Mouse (Mus musculus) heart, embryonic 14.5 days (tissue): ENCODE data around the gene Tex44. TPM values are rescaled to one million over a fixed set of nuclear protein-coding genes. Genes with fewer than 3 reads are reported as not detected.
A peak's percentile ranks its signal among the peaks of the same experiment; 100 is the strongest.

Experiments
- ATAC-seq: fragments of 200-750 bp; cut with Nextera tagmentation; 2 replicates; pipeline ENCODE4 v1.8.0; 2017; ENCODE audit warnings: low read depth, moderate TSS enrichment; ENCODE audit not compliant: insufficient number of reproducible peaks, insufficient read depth, low FRiP score
- H3K27ac ChIP-seq, 2 experiments: fragments of 200-500 bp in 1 of 2; fragments of 300-500 bp in 1 of 2; sonication (generic) in 1 of 2; replicated peaks in 1 of 2; 2 replicates each; pipeline ENCODE4 v1.5.1; 2012 to 2014; ENCODE audit warnings: low read depth in 2 of 2, low read length in 2 of 2, control low read depth in 1 of 2, mild to moderate bottlenecking in 1 of 2, mixed read lengths in 1 of 2; ENCODE audit not compliant: control insufficient read depth in 1 of 2, insufficient read depth in 1 of 2
- H3K27me3 ChIP-seq: fragments of 300-500 bp; sonication (generic); 2 replicates; pipeline ENCODE4 v1.6.1; 2014; ENCODE audit warnings: mild to moderate bottlenecking, low read length, control low read depth; ENCODE audit not compliant: control insufficient read depth, insufficient read depth
- H3K36me3 ChIP-seq: fragments of 300-500 bp; sonication (generic); 2 replicates; pipeline ENCODE4 v1.6.1; 2014; ENCODE audit warnings: mild to moderate bottlenecking, control low read depth, low read length, mixed read lengths; ENCODE audit not compliant: control insufficient read depth, insufficient read depth
- H3K4me1 ChIP-seq, 2 experiments: fragments of 200-500 bp in 1 of 2; fragments of 300-500 bp in 1 of 2; sonication (generic) in 1 of 2; 2 replicates each; pipeline ENCODE4 v1.6.1; 2012 to 2014; ENCODE audit warnings: low read length in 2 of 2, control low read depth in 1 of 2, mixed read lengths in 1 of 2; ENCODE audit not compliant: control insufficient read depth in 2 of 2, insufficient read depth in 2 of 2
- H3K4me2 ChIP-seq: fragments of 300-500 bp; sonication (generic); 2 replicates; pipeline ENCODE4 v1.6.1; 2014; ENCODE audit warnings: mild to moderate bottlenecking, low read length
- H3K4me3 ChIP-seq, 2 experiments: fragments of 200-500 bp in 1 of 2; fragments of 300-500 bp in 1 of 2; sonication (generic) in 1 of 2; 2 replicates each; pipeline ENCODE4 v1.5.1; 2012 to 2014; ENCODE audit warnings: low read length in 2 of 2, mild to moderate bottlenecking in 2 of 2, control low read depth in 1 of 2, low read depth in 1 of 2, moderate library complexity in 1 of 2; ENCODE audit not compliant: control insufficient read depth in 1 of 2, insufficient read depth in 1 of 2
- H3K9ac ChIP-seq: fragments of 300-500 bp; sonication (generic); 2 replicates; pipeline ENCODE4 v1.6.1; 2014; ENCODE audit warnings: mild to moderate bottlenecking, low read length
- H3K9me3 ChIP-seq: fragments of 300-500 bp; sonication (generic); 2 replicates; pipeline ENCODE4 v1.6.1; 2016; ENCODE audit warnings: low read length, control low read depth; ENCODE audit not compliant: control insufficient read depth
- whole genome bisulfite sequencing: fragments of 180-500 bp; shearing (Covaris S2); extraction: QIAGEN DNeasy Blood & Tissue Kit; methylation state at CpG from one replicate; pipeline ENCODE4 v1.1.7; 2014; 5-methylcytosine and 5-hydroxymethylcytosine counted together
- polyA plus RNA-seq: library from polyadenylated mRNA; unstranded; fragments of >200 nt; fragmentation: Nextera tagmentation; extraction: Ambion mirVana; gene quantifications from 2 replicates; pipeline ENCODE4 v1.2.1, GENCODE M21; 2014

Tex44 gene
- polyA plus RNA-seq, 1 experiment from 2014 or later = not detected

DNA sequence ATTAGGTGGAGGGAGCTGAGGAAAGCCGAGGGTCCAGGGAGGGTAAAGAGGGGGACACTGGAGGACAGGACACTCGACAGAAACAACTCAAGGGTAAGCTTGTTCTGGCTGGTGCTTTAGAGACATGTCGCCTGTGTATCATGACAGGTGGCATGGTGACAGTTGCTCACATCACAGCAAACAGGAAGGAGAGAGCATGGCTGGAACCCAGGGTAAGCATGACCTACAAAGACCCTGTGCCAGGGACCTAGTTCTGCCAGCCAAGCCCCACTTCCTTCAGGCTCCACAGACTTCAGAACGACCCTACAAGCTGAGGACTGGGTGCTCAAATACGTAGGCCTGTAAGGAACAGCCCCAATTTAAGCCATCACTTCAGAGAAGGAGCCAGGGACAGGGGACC lies 2.2 kb upstream of the Tex44 start:
- Histone ChIP-seq H3K36me3 (no peaks in the 10 kb centered on the region), H3K9me3 (no peaks in the 10 kb centered on the region), H3K27me3 (no peaks in the 10 kb centered on the region), H3K9ac (no peak overlapping the region), H3K4me1 (peaks cover 4 to 13% of the 10 kb centered on the region in 2 experiments; a peak in 3 of 4 replicates), H3K4me2 (no peak overlapping the region), H3K27ac (no peak overlapping the region), H3K4me3 (no peak overlapping the region)
- WGBS = 61% methylated on average over 5 of the region's 5 CpGs
- ATAC-seq = no peak

DNA sequence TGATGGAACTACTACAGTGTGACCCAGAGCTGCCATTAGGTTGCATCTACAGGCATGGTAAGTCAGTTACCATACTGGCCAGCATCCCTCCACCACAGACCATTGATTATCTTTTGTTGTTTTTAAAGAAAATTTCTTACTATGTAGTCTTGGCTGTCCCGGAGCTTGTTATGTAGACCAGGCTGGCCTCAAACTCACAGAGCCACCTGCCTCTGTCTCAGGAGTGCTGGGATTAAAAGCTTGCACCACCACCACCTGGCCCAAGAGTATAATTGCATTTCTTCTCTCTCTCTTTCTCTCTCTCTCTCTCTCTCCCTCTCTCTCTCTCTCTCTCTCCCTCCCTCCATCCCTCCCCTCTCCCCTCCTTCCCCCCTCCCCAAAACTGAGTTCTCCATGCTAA lies 1.8 kb upstream of the Tex44 start:
- Histone ChIP-seq H3K9me3 (no peaks in the 10 kb centered on the region), H3K4me3 (no peak overlapping the region), H3K27me3 (no peaks in the 10 kb centered on the region), H3K27ac (no peak overlapping the region), H3K4me2 (no peak overlapping the region), H3K9ac (no peak overlapping the region), H3K4me1 (peaks cover 3 to 11% of the 10 kb centered on the region in 2 experiments; a peak in 3 of 4 replicates), H3K36me3 (no peaks in the 10 kb centered on the region)
- ATAC-seq = no peak
- WGBS = 88% methylated on average over 1 of the region's 1 CpGs

DNA sequence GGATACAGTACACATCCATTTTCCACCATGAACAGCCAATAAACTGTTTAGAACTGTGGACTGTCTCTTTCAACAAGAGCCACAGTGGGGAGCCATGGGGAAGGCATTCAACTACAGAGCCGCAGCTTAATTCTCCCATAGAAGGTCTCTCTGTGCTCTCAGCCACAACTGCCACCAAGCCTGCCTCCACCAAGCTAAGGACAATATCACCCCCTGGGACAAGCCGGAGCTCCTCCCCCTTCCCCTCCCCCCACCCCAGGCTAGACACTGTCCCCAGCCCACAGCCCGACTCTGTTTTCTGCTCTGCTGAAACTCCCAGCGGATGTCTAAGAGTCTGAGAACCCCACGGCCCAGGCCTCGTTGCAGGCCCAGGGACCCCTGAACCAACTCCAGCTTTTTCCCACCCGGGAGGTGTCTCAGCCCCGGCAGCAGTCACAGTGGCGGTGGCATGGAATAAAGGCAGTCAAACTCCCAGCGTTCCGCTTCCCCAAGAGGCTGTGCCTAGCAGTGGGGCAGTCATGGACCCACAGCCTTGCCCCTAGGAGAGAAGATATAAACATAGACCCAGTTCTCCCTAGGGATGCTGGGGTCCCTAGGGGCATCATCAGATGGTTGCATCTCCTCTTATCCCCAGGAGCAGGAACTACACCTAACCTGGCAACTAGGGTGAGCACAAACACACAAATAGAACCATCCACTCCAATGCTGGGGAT lies 1.1 kb upstream of the Tex44 start:
- no peaks in the 10 kb centered on the region for H3K9me3 ChIP-seq
- 0 out of 2 replicates have a peak, but pooled peaks have one; percentile 15 for ATAC-seq
- no peak overlapping the region for H3K27ac ChIP-seq
- H3K27me3 ChIP-seq = no peaks in the 10 kb centered on the region
- H3K36me3 ChIP-seq = no peaks in the 10 kb centered on the region
- H3K9ac ChIP-seq = peak overlapping the region; percentile 27; the same call in 1 of the 2 replicates
- H3K4me3 ChIP-seq = no peak overlapping the region
- H3K4me1 ChIP-seq = peaks cover 3 to 11% of the 10 kb centered on the region in 2 experiments; a peak in 3 of 4 replicates
- 27% methylated on average over 11 of the region's 11 CpGs for WGBS
- no peak overlapping the region for H3K4me2 ChIP-seq

DNA sequence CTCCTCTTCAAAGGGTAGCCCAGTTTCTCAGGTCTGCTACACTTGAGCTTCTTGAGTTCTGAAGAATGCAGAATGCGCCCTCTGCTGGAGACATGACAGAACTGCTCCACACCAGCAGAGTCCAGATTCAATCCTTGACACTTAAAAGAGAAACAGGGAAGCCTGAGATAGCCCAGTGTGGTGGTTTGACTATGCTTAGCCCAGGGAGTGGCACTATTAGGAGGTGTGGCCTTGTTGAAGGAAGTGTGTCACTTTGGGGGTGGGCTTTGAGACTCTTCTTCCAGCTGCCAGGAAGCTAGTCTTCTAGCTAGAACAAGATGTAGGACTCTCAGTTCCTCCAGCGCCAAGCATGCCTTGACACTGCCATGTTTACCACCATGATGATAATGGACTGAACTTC lies 3.9 kb downstream of the Tex44 start:
- WGBS = 48% methylated on average over 2 of the region's 2 CpGs
- H3K4me1 ChIP-seq = peaks cover 8 to 18% of the 10 kb centered on the region in 2 experiments
- H3K27ac ChIP-seq = no peak overlapping the region
- ATAC-seq = no peak
- H3K9me3 ChIP-seq = no peaks in the 10 kb centered on the region
- no peaks in the 10 kb centered on the region for H3K36me3 ChIP-seq
- H3K4me2 ChIP-seq = no peak overlapping the region
- H3K9ac ChIP-seq = no peak overlapping the region
- H3K27me3 ChIP-seq = no peaks in the 10 kb centered on the region
- H3K4me3 ChIP-seq = no peak overlapping the region

DNA sequence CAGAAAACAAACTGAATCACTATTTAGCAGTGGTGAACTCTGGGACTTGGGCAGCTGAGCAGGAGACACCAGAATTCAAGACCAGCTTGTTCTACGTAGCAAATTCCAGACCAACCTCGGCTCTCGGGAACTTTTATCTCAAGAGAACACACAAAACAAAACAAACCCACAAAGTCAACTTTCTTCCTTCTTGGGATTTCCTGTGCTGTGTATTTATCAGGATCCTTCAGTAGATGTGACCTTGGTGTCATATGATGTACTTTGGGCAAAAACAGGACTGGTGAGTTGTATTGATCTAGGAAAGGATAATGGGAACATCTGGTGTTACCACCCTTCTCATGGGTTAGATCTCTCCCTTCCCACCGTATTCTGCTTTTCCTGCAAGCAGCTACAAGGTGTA lies 6.6 kb downstream of the Tex44 start:
- peaks cover 22 to 43% of the 10 kb centered on the region in 2 experiments for H3K4me1 ChIP-seq
- H3K27me3 ChIP-seq = no peaks in the 10 kb centered on the region
- no peak for ATAC-seq
- H3K36me3 ChIP-seq = no peaks in the 10 kb centered on the region
- no peak overlapping the region for H3K4me2 ChIP-seq
- no peaks in the 10 kb centered on the region for H3K9me3 ChIP-seq
- 0 out of 4 replicates have a peak overlapping the region, but pooled peaks of 1 of the 2 experiments have one; percentile 100 for H3K27ac ChIP-seq
- H3K9ac ChIP-seq = no peak overlapping the region
- H3K4me3 ChIP-seq = no peak overlapping the region
- WGBS = 60% methylated on average over 4 of the region's 4 CpGs

DNA sequence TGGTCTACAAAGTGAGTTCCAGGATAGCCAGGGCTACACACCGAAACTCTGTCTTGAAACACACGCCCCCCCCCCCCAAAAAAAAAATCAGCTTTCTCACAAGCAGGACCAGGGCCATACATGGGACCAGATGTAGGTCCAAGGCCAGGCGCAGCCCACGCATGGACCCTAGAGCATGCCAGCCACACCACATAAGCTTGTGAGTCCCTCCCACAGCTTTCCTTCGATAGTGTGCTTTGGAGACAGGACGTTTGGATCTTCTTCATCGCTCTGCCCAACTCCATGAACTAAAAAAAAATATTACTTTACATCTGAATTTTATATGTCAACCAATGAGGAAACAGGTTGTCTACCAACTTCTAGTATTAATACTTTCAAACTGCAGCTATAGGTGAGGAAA lies 7.2 kb downstream of the Tex44 start:
- 80% methylated on average over 7 of the region's 7 CpGs for WGBS
- Histone ChIP-seq H3K4me3 (no peak overlapping the region), H3K36me3 (no peaks in the 10 kb centered on the region), H3K27ac (peak overlapping the region; percentile 95 to 100; a peak in 3 of 4 replicates), H3K9me3 (no peaks in the 10 kb centered on the region), H3K27me3 (no peaks in the 10 kb centered on the region), H3K4me1 (peaks cover 26 to 49% of the 10 kb centered on the region in 2 experiments), H3K4me2 (no peak overlapping the region), H3K9ac (no peak overlapping the region)
- no peak for ATAC-seq

DNA sequence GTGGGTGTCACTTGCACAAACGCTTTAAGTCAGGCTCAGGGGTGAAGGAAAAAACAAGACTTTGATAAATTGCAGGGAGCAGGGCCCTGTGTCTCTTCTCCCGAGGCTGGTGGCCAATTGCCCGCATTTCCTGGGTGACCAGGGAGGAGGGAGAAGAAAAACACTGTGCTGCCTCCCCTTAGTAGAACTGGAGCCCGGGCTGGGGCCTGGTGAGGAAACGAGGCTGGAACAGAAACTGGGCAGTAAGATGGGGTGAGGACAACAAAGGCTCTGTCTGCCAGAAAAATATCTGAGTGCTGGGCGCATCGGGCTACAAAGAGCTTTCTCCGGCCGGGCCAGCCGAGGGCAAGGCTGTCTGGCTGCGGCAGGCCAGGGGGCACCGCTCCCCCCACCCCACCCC lies 7.9 kb downstream of the Tex44 start:
- Histone ChIP-seq H3K4me2 (peak overlapping the region; percentile 76), H3K4me1 (peaks cover 28 to 52% of the 10 kb centered on the region in 2 experiments), H3K27me3 (no peaks in the 10 kb centered on the region), H3K36me3 (no peaks in the 10 kb centered on the region), H3K9me3 (no peaks in the 10 kb centered on the region), H3K4me3 (peak overlapping the region; percentile 43 to 44), H3K9ac (peak overlapping the region; percentile 75), H3K27ac (peak overlapping the region; percentile 95 to 100)
- ATAC-seq = peak; percentile 56
- 2% methylated on average over 11 of the region's 12 CpGs for WGBS
